Mouse (Mus musculus): ENCODE measurements at regions not wholly inside any gene's neighbourhood (a gene's known extent, or its start where the extent isn't known, plus 50 kb on each side); places are given as distances from the start of the nearest gene placed in this dataset.

DNA sequence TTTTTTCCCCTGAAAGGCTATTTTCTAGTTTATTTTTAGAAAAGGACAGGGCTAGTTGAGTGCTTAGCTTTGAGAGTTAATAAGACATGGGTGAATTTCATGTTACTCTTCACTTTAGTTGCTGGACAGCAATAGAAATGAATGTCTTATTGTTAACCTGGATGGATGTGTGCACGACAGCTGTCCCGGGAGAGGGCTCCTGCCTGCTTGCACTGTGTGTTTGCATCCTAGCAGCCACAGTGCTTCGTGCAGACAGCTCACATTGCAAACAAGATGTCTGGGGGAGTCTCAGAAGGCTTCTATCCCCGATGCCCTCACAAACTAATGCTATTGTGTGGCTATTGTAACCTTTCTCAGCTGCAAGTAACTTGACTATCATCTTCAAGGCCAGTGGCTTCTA, 221.0 kb downstream of the Mex3b start:
- H3K4me3 ChIP-seq (ENCODE audit: insufficient read depth, low read length) = no peak overlapping the region
- H3K27ac ChIP-seq (ENCODE audit: insufficient read depth, low read depth, low read length) = no peak overlapping the region
- H3K4me1 ChIP-seq (ENCODE audit: control insufficient read depth, insufficient read depth, low read length) = no peaks in the 10 kb centered on the region
- no peak for TF ChIP-seq POLR2A (IDR thresholded peaks at IDR 0.05; ENCODE audit: borderline replicate concordance, low read depth, low read length)
- TF ChIP-seq CTCF (IDR thresholded peaks at IDR 0.05; ENCODE audit: low read depth, low read length) = no peak

- Histone ChIP-seq H3K27ac (ENCODE audit: insufficient read depth, low read depth, low read length) (no peak overlapping the region), H3K4me3 (ENCODE audit: insufficient read depth, low read length) (no peak overlapping the region), H3K4me1 (ENCODE audit: control insufficient read depth, insufficient read depth, low read length) (peaks cover 5% of the 10 kb centered on the region; the same call in 1 of the 2 replicates)
- TF ChIP-seq POLR2A (IDR thresholded peaks at IDR 0.05; ENCODE audit: borderline replicate concordance, low read depth, low read length) (no peak), CTCF (IDR thresholded peaks at IDR 0.05; ENCODE audit: low read depth, low read length) (no peak)
Measured at GRCm38 (mm10) chr7:83089330-83089982, 222.3 kb downstream of the Mex3b start.

DNA sequence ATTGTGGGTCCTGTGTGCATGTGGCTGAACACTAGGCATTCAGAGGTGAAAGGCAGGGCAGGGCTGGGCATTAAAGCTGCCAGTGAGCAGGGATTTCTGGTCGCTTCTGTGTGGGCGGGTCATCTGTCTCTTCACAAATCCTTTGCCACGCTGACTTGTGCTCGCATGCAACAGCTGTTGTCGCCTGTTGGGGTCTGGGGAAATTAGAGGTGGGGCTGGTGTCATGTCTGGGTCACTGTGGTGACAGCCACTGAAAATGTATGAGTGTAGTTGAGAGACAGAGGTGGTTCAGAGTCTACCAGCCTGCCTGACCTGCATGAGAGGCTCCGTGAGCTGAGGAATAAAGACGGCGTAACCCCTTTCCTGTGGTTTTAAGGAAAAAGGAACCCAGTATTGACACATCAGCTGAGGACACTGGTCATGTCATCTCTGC, 226.8 kb downstream of the Mex3b start:
- no peak for TF ChIP-seq POLR2A (IDR thresholded peaks at IDR 0.05; ENCODE audit: borderline replicate concordance, low read depth, low read length)
- TF ChIP-seq CTCF (IDR thresholded peaks at IDR 0.05; ENCODE audit: low read depth, low read length) = no peak
- Histone ChIP-seq H3K4me1 (ENCODE audit: control insufficient read depth, insufficient read depth, low read length) (peaks cover 5% of the 10 kb centered on the region; the same call in 1 of the 2 replicates), H3K4me3 (ENCODE audit: insufficient read depth, low read length) (no peak overlapping the region), H3K27ac (ENCODE audit: insufficient read depth, low read depth, low read length) (no peak overlapping the region)

DNA sequence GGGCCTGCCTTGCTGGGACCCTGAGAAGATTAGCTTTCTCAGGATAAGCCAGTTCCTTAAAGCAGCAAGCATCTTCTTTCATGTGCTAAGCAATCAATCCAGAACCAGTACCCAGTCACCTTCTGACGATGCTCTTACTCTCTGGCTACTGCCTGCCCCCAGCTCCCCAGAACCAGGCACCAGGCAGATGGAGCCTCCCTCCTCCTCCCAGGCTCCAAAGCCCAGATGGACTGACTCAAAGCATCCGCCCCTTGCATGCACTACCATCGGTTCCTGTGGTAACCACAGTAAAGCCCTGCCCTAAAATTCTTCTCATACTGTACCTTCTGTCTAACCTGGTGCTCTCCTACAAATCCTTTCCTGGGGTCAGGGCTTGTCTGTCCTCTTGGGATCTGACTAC, 227.8 kb downstream of the Mex3b start:
- peaks cover 5% of the 10 kb centered on the region; the same call in 1 of the 2 replicates for H3K4me1 ChIP-seq (ENCODE audit: control insufficient read depth, insufficient read depth, low read length)
- TF ChIP-seq POLR2A (IDR thresholded peaks at IDR 0.05; ENCODE audit: borderline replicate concordance, low read depth, low read length) (no peak), CTCF (IDR thresholded peaks at IDR 0.05; ENCODE audit: low read depth, low read length) (no peak)
- H3K27ac ChIP-seq (ENCODE audit: insufficient read depth, low read depth, low read length) = no peak overlapping the region

GRCm38 (mm10) chr7:83095593-83095992, 228.5 kb downstream of the Mex3b start:
- Histone ChIP-seq H3K27ac (ENCODE audit: insufficient read depth, low read depth, low read length) (no peak overlapping the region), H3K4me3 (ENCODE audit: insufficient read depth, low read length) (no peak overlapping the region), H3K4me1 (ENCODE audit: control insufficient read depth, insufficient read depth, low read length) (peaks cover 5% of the 10 kb centered on the region; the same call in 1 of the 2 replicates)
- TF ChIP-seq POLR2A (IDR thresholded peaks at IDR 0.05; ENCODE audit: borderline replicate concordance, low read depth, low read length) (no peak), CTCF (IDR thresholded peaks at IDR 0.05; ENCODE audit: low read depth, low read length) (no peak)

More for the DNA sequence above, 227.8 kb downstream of the Mex3b start:
- no peak overlapping the region for H3K4me3 ChIP-seq (ENCODE audit: insufficient read depth, low read length)

DNA sequence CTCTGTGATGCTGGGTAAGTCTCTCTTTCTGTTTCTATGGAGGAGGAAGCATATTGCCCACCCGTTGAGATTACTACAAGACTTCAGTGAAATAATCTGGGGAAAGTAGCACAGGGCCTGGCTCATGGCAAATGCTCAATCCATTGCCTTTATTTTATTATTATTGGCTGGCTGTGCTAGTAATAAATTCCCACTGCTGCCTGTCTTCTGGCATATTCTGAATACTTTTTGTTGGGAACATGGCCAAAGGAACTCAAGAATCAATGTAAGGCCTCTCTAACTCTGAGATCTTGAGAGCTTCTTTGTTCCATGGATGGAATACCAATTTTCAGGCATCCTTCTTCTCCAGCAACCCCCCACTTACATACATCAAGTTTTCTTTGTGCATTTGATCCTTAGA, 237.3 kb downstream of the Mex3b start:
- no peaks in the 10 kb centered on the region for H3K4me1 ChIP-seq (ENCODE audit: control insufficient read depth, insufficient read depth, low read length)
- TF ChIP-seq POLR2A (IDR thresholded peaks at IDR 0.05; ENCODE audit: borderline replicate concordance, low read depth, low read length) (no peak), CTCF (IDR thresholded peaks at IDR 0.05; ENCODE audit: low read depth, low read length) (no peak)

GRCm38 (mm10) chr7:83105672-83106071, 238.5 kb downstream of the Mex3b start:
- Histone ChIP-seq H3K4me1 (ENCODE audit: control insufficient read depth, insufficient read depth, low read length) (no peaks in the 10 kb centered on the region), H3K27ac (ENCODE audit: insufficient read depth, low read depth, low read length) (no peak overlapping the region), H3K4me3 (ENCODE audit: insufficient read depth, low read length) (no peak overlapping the region)
- TF ChIP-seq CTCF (IDR thresholded peaks at IDR 0.05; ENCODE audit: low read depth, low read length) (no peak), POLR2A (IDR thresholded peaks at IDR 0.05; ENCODE audit: borderline replicate concordance, low read depth, low read length) (no peak)

More for the DNA sequence above, 237.3 kb downstream of the Mex3b start:
- no peak overlapping the region for H3K27ac ChIP-seq (ENCODE audit: insufficient read depth, low read depth, low read length)
- no peak overlapping the region for H3K4me3 ChIP-seq (ENCODE audit: insufficient read depth, low read length)

DNA sequence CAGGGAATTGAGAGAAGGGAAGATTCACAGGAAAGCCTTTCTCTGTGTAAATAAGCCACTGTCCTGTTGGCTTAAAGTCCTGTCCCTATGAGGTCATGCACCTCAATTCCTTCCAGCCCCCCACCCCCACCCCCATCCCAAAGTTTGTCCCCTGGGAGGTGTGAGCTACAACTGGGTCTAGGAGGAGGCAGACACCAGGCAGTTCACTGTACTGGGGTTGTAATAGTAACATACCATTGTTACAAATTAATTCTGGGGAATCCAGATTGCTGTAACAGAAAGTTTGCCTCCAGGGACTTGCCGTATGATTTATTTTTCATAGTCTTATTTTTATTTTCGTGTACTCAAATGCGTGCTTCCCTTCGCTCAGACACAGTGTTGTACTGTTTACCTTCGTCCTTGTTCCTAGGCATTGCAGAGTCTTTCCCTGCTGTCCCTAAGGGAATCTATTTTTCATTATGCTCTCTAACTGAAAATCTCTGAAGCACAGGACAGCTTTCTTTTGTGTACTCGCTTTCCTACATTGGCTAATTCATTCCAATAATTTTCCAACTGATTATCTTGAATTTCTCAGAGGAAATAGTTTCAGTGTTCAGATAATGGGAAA, 244.2 kb downstream of the Mex3b start:
- no peak for TF ChIP-seq CTCF (IDR thresholded peaks at IDR 0.05; ENCODE audit: low read depth, low read length)
- no peak overlapping the region for H3K4me3 ChIP-seq (ENCODE audit: insufficient read depth, low read length)
- no peak overlapping the region for H3K27ac ChIP-seq (ENCODE audit: insufficient read depth, low read depth, low read length)
- no peaks in the 10 kb centered on the region for H3K4me1 ChIP-seq (ENCODE audit: control insufficient read depth, insufficient read depth, low read length)

- no peaks in the 10 kb centered on the region for H3K4me1 ChIP-seq (ENCODE audit: control insufficient read depth, insufficient read depth, low read length)
Measured at GRCm38 (mm10) chr7:83116487-83116886, 249.4 kb downstream of the Mex3b start.

GRCm38 (mm10) chr7:83117065-83117464, 249.9 kb downstream of the Mex3b start:
- TF ChIP-seq CTCF (IDR thresholded peaks at IDR 0.05; ENCODE audit: low read depth, low read length) = no peak
- TF ChIP-seq POLR2A (IDR thresholded peaks at IDR 0.05; ENCODE audit: borderline replicate concordance, low read depth, low read length) = no peak
- Histone ChIP-seq H3K27ac (ENCODE audit: insufficient read depth, low read depth, low read length) (no peak overlapping the region), H3K4me1 (ENCODE audit: control insufficient read depth, insufficient read depth, low read length) (no peaks in the 10 kb centered on the region), H3K4me3 (ENCODE audit: insufficient read depth, low read length) (no peak overlapping the region)

More at GRCm38 (mm10) chr7:83116487-83116886, 249.4 kb downstream of the Mex3b start:
- Histone ChIP-seq H3K27ac (ENCODE audit: insufficient read depth, low read depth, low read length) (no peak overlapping the region), H3K4me3 (ENCODE audit: insufficient read depth, low read length) (no peak overlapping the region)
- TF ChIP-seq POLR2A (IDR thresholded peaks at IDR 0.05; ENCODE audit: borderline replicate concordance, low read depth, low read length) (no peak), CTCF (IDR thresholded peaks at IDR 0.05; ENCODE audit: low read depth, low read length) (no peak)

All from bone marrow macrophage, adult 2 months (primary cell).